Mouse (Mus musculus): ENCODE measurements around the gene Tnfrsf1b.

DNA sequence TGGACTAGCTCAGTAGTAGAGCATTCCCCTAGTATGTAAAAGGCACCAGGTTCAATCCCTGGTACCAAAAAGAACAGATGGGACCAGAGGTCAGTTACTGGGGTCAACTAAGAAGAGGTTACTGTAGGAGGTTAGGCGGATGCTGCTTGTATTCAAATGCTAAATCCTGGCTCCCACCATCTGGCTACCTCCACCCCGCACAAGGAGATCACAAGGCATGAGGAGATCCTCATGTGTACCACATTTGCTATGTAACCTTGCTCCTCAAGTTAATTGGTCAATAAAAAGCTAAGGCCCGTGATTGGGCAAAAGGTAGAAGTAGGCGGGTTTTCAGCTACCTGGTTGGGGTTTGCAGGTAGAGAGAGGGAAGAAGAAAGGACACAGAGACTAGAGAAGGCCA, 25.0 kb upstream of the Tnfrsf1b start:
- TF ChIP-seq CTCF (IDR thresholded peaks at IDR 0.05; ENCODE audit: low read depth, low read length) (no peak), POLR2A (IDR thresholded peaks at IDR 0.05; ENCODE audit: borderline replicate concordance, low read depth, low read length) (no peak)

Measured in bone marrow macrophage, adult 2 months (primary cell).